Mouse (Mus musculus) gastrocnemius, adult 8-10 months (tissue): Measurements from ENCODE around the gene Med26. TPM values are rescaled to one million over a fixed set of nuclear protein-coding genes. Genes with fewer than 3 reads are reported as not detected.

Experiments used
- DNase-seq, 2 experiments: peaks; one replicate each; pipeline ENCODE4 v3.0.0; 2022; ENCODE audit warnings: low spot score in 2 of 2
- total RNA-seq, 4 experiments: library from RNA; stranded (reverse); gene quantifications; 2 replicates each; pipeline ENCODE4 v1.2.4; 2022

The Med26 gene
- total RNA-seq, 4 experiments from 2014 or later: 6.5 to 8.3 (median 7.7) TPM

DNA sequence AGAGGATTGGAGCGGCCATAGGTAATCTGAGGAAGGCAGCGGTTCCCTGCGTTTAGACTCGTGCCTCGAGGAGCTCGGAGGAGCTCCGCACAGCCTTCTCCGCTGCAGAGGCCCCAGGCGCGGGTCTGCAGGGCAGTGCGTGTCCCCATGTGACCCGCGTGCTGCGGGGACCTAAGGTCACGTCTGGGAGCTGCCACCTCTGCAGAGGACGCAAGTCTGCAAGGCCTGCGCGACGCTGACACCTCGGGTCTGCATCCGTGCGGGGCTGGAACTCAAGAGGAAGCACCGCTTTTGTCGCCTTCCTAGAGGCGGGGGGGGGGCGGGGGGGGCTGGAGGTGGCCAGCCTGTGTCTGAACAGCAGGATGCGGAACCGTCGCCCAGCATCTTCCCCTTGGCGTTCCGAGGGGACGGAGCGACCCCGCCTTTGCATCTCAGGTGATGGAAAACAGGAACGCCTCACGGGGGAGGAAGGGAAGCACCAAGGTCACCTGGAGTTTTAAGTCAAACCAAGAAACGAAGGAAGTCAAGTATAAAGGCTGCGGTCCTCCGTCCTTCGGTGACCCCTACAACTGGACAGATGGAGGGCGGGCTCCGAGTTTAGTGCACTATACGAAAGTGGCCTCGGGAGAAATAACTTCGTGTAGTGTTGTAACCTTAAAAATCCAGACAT is 709 bp upstream of the Med26 start:
- DNase-seq: no peak

GRCm38 (mm10) chr8:72547122-72547801 is 808 bp downstream of the Med26 start:
- peak in 1 of 2 experiments; percentile 13 for DNase-seq

- DNase-seq: no peak
Measured at GRCm38 (mm10) chr8:72539234-72539633, 8.8 kb downstream of the Med26 start.

DNA sequence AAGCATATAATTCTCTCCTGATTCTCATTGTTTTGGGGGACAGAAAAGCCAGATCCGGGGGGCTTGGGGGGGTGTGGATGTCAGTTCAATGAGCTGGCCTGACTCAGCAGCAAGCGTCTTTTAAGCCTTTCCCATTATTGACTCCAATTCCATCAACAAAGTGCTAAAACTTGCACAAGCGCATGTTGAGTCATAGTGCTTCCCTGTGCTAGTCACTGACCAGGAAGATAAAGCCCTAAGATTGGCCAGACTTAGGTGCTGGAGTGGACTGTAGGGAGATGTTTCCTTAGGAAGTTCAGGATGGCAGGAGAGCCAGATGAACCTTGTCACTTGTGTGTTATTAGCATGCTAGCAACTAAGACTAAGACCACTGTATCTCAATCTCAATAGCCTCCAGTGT is 13.2 kb downstream of the Med26 start:
- DNase-seq: no peak

DNA sequence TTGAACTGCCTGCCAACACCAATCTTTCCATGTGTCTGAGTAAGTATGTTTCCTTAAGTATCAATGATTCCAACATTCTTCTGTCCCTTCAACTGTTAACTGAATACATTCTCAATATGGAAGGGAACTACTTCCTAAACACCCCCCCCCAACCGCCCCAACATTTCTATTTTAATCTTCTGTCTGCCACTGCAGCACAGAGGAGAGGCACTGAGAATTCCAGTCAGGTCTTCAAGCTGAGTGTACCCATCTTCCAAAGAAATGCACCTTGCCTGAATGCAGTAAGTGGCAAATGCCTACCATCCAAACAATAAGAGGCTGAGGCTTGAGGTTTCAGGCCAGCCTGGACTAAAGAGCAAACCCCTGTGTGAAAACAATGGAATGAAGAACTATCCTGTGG is 16.0 kb downstream of the Med26 start:
- no peak for DNase-seq

- no peak for DNase-seq
Measured at GRCm38 (mm10) chr8:72521888-72522287, 26.2 kb downstream of the Med26 start.

DNA sequence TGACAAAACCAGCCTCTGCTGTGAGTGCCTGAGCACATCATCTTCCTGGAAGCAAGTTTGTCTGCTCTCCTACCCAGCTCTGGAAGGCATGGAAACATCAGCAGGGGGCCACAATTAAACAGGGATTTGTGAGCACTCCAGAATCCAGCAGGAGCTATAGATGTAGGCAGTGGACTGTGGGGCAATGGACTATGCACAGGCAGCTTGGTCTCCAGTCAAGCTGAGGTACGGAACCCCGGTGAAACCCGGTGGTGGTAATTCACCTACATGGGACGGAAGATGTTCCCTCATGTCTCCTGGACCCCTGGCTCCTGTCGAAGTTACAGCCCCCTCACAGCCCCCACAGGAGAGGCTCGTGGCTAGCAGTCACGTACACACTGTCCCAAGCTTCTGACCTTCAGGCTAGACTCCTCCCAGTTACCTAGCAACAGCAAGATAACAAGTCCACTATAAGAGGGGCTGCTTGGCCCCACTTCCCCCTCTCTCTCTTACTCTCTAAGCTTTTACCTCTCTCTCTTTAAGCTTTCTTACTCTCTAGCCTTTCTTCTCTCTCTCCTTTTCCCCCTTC is 30.6 kb downstream of the Med26 start:
- no peak for DNase-seq

- no peak for DNase-seq
Measured at GRCm38 (mm10) chr8:72513158-72513557, 34.9 kb downstream of the Med26 start.

DNA sequence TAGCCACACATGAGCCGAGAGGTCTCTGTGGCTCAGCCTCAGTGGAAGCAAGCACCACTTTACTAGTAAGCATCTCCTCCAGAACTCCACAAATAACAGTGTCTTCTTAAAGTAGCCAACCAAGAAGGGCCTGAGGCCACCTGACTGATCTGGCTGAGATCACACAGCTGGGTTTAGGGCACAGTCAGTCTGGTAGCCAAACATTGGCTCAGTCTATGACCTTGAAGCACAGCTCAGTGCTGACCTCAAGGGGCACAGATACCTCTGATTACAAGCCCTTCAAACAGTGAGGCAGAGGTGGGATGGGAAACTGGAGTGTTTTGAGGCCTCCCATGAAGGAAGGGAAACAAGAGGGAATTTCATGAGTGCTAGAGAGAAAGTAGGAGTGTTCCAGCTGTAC is 35.4 kb downstream of the Med26 start:
- DNase-seq: no peak

- DNase-seq: no peak
Measured at GRCm38 (mm10) chr8:72507505-72507904, 40.6 kb downstream of the Med26 start.

DNA sequence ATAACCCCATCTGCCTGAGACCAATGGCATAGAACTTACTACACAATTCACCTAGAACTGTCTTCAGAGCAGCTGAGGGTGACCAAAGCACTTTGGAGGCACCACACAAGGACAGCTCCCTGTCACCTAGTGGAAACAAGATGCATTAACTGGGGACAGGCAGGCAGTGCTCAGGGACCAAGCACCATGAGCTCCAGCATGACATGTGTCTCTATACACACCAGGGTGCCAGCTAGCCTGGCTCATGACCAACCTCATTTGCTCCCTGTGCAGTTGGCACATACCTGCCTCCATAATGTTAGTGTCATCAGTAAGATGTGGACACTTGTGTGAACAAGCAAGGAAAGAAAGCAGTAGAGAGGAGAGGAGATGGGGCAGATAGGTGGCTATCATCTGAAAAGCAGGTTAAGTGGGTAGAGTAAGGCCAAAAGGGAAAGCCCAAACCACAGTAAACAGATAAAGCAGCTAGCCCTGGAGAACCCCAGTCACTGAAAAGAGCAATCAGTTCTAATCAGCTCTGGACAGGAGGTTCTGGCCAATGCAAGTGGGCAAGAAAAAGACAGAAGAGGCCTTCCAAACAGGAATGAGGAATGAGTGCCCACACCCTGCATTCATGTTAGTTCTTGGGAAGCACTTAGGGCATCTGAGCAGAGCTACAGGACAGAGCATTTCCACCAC is 43.3 kb downstream of the Med26 start:
- no peak for DNase-seq

DNA sequence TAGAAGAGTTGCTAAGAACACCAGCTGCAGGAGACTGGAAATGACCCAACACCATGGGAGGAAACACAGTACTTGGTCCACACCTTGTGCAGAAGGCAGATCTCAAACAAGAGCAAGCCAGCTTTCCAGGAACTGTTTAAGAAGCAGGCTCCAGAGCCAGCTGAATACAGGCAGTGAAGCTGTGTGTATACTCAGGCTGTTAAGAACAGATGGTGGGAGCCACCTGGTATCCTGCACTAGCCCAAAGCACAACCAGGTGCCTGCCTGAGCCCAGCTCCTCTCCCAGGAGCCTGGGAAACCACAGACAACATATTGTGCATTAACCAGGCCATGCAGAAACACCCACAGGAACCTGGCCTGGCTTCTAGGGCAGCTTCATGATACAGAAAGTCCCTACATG is 43.9 kb downstream of the Med26 start:
- DNase-seq: no peak

DNA sequence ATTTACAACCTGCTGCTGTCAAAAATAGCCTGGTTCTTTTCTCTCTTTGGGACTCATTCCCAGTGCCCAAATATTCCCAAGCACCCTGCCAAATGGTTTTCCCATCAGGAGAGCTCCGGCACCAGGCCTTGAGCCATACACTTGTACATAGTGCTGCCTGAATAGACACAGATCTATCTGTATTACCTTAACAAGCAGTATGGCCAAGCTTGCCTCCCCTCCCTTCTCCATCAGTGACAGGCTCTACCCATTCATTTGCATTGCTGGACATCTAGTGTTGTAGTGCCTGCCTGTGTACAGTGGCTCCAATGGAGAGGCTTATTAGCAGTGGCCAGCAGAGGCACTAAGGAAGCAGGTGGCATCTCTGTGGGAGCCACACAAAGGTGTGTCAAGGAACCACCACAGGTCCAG is 47.5 kb downstream of the Med26 start:
- no peak for DNase-seq

- peak; percentile 60 to 74 for DNase-seq
Measured at GRCm38 (mm10) chr8:72499521-72500284, 48.4 kb downstream of the Med26 start.

DNA sequence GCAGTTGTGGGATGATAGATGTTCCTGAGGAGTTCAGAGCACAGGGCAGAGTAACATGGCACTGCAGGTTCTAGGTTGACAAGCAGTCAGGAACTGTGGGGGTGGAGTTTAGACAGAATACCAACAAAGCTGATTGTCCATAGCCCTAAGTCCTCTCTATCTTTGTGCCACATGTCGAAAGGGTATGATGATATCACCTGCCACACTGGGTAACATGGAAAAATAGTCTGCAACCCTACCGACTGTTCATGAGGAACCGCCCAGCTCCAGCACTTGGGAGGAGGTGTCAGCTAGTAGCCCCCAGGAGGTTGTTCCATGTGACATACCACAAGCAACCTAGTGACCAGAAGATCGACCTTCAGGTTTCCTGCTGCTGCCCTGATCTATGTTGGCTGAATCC is 49.5 kb downstream of the Med26 start:
- no peak for DNase-seq

GRCm38 (mm10) chr8:72497911-72498310 is 50.2 kb downstream of the Med26 start:
- DNase-seq: no peak

GRCm38 (mm10) chr8:72496217-72496616 is 51.9 kb downstream of the Med26 start:
- DNase-seq: no peak

DNA sequence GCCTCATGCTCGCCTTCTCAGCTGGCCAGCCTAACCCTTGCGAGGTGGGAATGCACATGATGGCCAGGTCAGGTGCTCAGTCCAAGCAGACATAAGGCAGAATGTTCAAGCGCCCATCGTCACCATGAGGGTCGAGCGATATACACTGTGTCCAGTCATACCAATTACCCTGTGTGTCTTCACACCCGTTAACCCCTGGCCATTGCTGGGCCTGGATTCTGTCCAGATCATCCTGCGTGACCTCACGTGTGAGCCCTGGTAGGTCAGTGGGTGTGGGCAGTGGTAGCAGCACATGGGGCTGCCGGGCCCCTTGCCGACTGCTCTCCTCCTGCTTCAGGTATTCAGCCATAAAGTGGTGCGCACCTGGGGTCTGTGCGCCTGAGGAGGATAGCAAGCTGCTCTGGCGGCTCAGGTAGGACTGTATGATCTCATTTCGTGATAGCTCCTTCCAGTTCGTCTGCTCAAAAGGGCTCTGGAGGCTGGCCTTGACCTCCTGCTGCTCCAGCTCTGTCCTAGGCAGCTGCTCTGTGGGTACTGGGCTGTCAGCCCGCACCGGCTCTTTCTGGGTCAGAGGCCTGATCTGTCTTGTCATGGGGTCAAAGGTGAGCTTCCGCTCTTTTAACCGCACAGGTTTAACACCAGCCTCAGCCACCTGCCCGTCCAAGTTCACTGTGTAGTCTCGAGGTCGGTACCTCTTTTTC is 52.5 kb downstream of the Med26 start:
- DNase-seq: no peak

DNA sequence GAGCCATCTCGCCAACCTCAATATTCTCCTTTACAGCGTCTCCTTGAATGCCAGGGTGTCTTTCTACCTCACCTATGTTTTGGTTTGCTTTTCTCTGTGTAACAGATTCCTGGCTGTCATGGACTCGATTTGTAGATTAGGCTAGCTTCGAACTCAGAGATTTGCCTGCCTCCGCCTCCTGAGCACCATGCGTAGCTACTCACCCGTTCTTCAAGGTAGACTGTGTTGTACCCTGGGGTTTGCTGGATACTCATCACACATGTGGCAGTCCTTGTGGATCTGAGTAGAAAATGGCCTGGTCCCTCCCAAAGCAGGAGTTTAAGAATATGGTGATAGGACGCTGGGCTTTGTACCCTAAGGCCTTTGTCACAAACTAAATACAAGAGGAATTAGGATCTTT is 54.7 kb downstream of the Med26 start:
- no peak for DNase-seq

- peak; percentile 99 for DNase-seq
Measured at GRCm38 (mm10) chr8:72492622-72493081, 55.4 kb downstream of the Med26 start.
